In the genomic region with DNA sequence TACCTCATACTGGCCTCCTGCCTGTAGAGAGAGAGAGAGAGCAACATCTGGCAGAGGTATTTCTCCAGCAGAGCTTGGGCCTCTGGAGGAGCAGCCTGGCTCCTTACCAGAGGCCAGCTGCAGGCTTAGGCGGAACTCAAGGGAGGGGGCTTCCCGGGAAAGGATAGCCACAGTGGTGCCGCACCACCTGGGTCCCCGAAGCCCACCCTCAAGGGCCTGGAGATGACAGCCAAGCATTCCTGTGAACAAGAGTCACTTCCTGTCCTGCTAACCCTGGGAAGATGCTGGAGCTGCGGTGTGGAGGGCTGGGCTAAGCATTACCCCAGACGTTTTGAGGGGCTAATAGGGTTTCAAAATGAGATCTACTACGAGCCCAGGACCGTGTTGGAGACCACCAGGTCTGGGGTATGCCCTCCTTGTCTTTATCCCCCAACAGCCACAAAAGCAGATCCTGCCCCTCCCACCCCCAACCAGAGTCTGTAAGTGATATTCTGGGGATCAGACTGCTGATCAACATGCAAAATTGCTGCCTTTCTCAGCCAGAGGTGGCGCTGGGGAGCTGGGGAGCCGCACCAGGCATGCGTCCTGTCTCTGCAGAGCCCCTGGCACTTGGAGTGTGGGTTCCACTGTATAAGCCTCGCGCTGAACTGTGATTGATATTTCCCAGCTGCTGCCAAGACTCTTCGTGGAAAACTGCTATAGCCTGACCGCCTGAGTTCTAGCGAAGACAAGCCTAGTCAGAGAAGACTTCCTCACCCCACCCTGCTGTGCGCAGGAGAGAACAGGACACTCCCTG, we compare ENCODE assay signal across 8 mouse cellular contexts. TPM values are rescaled to one million over a fixed set of nuclear protein-coding genes. Genes with fewer than 3 reads are reported as not detected.
DNase-seq lines count a peak whose midpoint lies in the region; ATAC-seq and TF ChIP-seq lines count a peak whose summit lies in the region.

No protein-coding gene starts in this region.

- H3K4me2 ChIP-seq in lung, embryonic 16.5 days (ENCODE audit: low read depth, low read length), result peak overlapping the region; percentile 17; the same call in 1 of the 2 replicates

- H3K4me3 ChIP-seq in cerebellum, adult 2 months (replicated peaks; ENCODE audit: insufficient read depth, low read depth, low read length), result no peak overlapping the region
- peak overlapping the region; percentile 30; the same call in 1 of the 2 replicates for H3K4me3 ChIP-seq in layer of hippocampus, adult 2 months
- H3K4me3 ChIP-seq in lung, embryonic 16.5 days (ENCODE audit: low read length), result no peak overlapping the region

- DNase-seq in MEL-GATA-1-ER (ENCODE audit: extremely low read depth, low read depth), result peak; percentile 3
- DNase-seq in cerebellum, adult 2 months, result peak; percentile 32 to 54
- peak; percentile 82 for DNase-seq in forelimb bud, embryonic 11.5 days (ENCODE audit: low read depth, low spot score)
- peak; percentile 94 for DNase-seq in heart, postnatal 4 days
- peak; percentile 67 to 82 for DNase-seq in layer of hippocampus, adult 2 months (ENCODE audit: low spot score in 2 of 2)
- peak; percentile 85 for DNase-seq in retina, postnatal 1 day

- peak overlapping the region; percentile 47 for H3K9ac ChIP-seq in lung, embryonic 16.5 days (ENCODE audit: low read length)

- no peaks in the 10 kb centered on the region for H3K9me3 ChIP-seq in lung, embryonic 16.5 days (ENCODE audit: control insufficient read depth, low read length)

- peak; percentile 57 for TF ChIP-seq CTCF in cerebellum, adult 2 months (IDR thresholded peaks at IDR 0.05; ENCODE audit: borderline replicate concordance, insufficient read depth, low read depth, low read length)
- peak; percentile 83 for TF ChIP-seq CTCF in layer of hippocampus, adult 2 months (conservative IDR thresholded peaks at IDR 0.05)

- ATAC-seq in lung, embryonic 16.5 days (ENCODE audit: low read depth), result peak; percentile 93
- no peak for ATAC-seq in monocyte, adult 5-6 weeks (replicated peaks; ENCODE audit: insufficient number of reproducible peaks, low FRiP score, low TSS enrichment, poor library complexity, severe bottlenecking)

- no peaks in the 10 kb centered on the region for H3K4me1 ChIP-seq in cerebellum, adult 2 months (ENCODE audit: control insufficient read depth, insufficient read depth, low read length)
- H3K4me1 ChIP-seq in lung, embryonic 16.5 days (replicated peaks; ENCODE audit: control insufficient read depth, insufficient read depth, low read length), result peaks cover 23% of the 10 kb centered on the region

- WGBS in cerebellum, adult 2 months, result 9% methylated on average over 17 of the region's 17 CpGs
- 5% methylated on average over 17 of the region's 17 CpGs for WGBS in lung, embryonic 16.5 days

- no peak for TF ChIP-seq POLR2A in cerebellum, adult 2 months (IDR thresholded peaks at IDR 0.05; ENCODE audit: borderline replicate concordance, insufficient read depth, low read length)

- H3K27ac ChIP-seq in cerebellum, adult 2 months (ENCODE audit: insufficient read depth, low read length), result no peak overlapping the region
- no peak overlapping the region for H3K27ac ChIP-seq in layer of hippocampus, adult 2 months
- peak overlapping the region; percentile 89 for H3K27ac ChIP-seq in lung, embryonic 16.5 days (ENCODE audit: low read length)

- H3K36me3 ChIP-seq in lung, embryonic 16.5 days (ENCODE audit: control insufficient read depth, insufficient read depth, low read length), result no peaks in the 10 kb centered on the region

- no peaks in the 10 kb centered on the region for H3K27me3 ChIP-seq in cerebellum, adult 2 months (ENCODE audit: control insufficient read depth, insufficient read depth, low read length)
- H3K27me3 ChIP-seq in lung, embryonic 16.5 days (ENCODE audit: control insufficient read depth, insufficient read depth, low read depth, low read length), result no peaks in the 10 kb centered on the region

RNA-seq across cellular contexts. Expression of a gene that starts 7.1 kb away (rescaled TPM):
- polyA plus RNA-seq in cerebellum, adult 2 months (2012; rRNA removed), result 13.0 and 13.2 TPM in 2 replicates
- total RNA-seq in heart, postnatal 4 days (2021), result 100 to 1,000 TPM; 153 to 163 TPM
- total RNA-seq in layer of hippocampus, adult 2 months (2021), result 10 to 100 TPM; 19.6 to 23.2 TPM
- 329 and 333 TPM in 2 replicates for polyA plus RNA-seq in lung, embryonic 16.5 days (2015; fragmentation: Nextera tagmentation; extraction: Ambion mirVana)
- not detected in 3 replicates for total RNA-seq in monocyte, adult 5-6 weeks (2017)

Comparison
In these comparisons a context has a peak if more than half of its experiments do, and no peak if none do; other contexts are left out.
1. DNase-seq: peak in every context shown above with its lines; median percentile 94 in heart, postnatal 4 days; 85 in retina, postnatal 1 day; 82 in forelimb bud, embryonic 11.5 days; 74 in layer of hippocampus, adult 2 months; 43 in cerebellum, adult 2 months; 3 in MEL-GATA-1-ER.
2. RNA of a gene that starts 7.1 kb away (total RNA-seq): 153 to 163 TPM in heart, postnatal 4 days and 19.6 to 23.2 TPM in layer of hippocampus, adult 2 months; not detected in monocyte, adult 5-6 weeks; every median in the first group is over 10 times any median in the second.